Mouse (Mus musculus) lung, adult 2 months (tissue): ENCODE data around the gene Mafb.

Source experiments
- CTCF ChIP-seq: fragments of 200-500 bp; IDR thresholded peaks from 2 replicates; pipeline ENCODE4 v1.5.1; 2011; ENCODE audit warnings: mild to moderate bottlenecking, low read length, control low read depth; ENCODE audit not compliant: insufficient read depth
- POLR2A ChIP-seq: fragments of 200-500 bp; IDR thresholded peaks from 2 replicates; pipeline ENCODE4 v1.6.1; 2011; ENCODE audit warnings: low read depth, mild to moderate bottlenecking, control low read depth, low read length, borderline replicate concordance; ENCODE audit errors: extremely low read depth

- TF ChIP-seq POLR2A = no peak
- TF ChIP-seq CTCF = no peak
These were observed 30.8 kb downstream of the Mafb start for GRCm38 (mm10) chr2:160336053-160336452.
